Mouse (Mus musculus): ENCODE data around the gene A030005K14Rik. TPM values are rescaled to one million over a fixed set of nuclear protein-coding genes. Genes with fewer than 3 reads are reported as not detected.

A030005K14Rik gene
- polyA plus RNA-seq, 1 experiment from 2014 or later, result not detected

GRCm38 (mm10) chr1:83031950-83032349, 27.2 kb downstream of the A030005K14Rik start:
- Histone ChIP-seq H3K4me2 (no peak overlapping the region), H3K9me3 (no peaks in the 10 kb centered on the region), H3K9ac (no peak overlapping the region), H3K27ac (replicated peaks) (no peak overlapping the region), H3K4me1 (replicated peaks) (0 out of 2 replicates have a peak, but pooled peaks cover 3% of the 10 kb centered on the region), H3K4me3 (no peak overlapping the region), H3K27me3 (no peaks in the 10 kb centered on the region), H3K36me3 (no peaks in the 10 kb centered on the region)
- ATAC-seq (ENCODE audit: low read depth), result no peak
- 75% methylated on average over 1 of the region's 1 CpGs for WGBS

- no peaks in the 10 kb centered on the region for H3K9me3 ChIP-seq
- H3K27ac ChIP-seq (replicated peaks), result no peak overlapping the region
- no peak for ATAC-seq (ENCODE audit: low read depth)
- H3K27me3 ChIP-seq, result no peaks in the 10 kb centered on the region
- H3K9ac ChIP-seq, result no peak overlapping the region
- H3K4me3 ChIP-seq, result no peak overlapping the region
- H3K4me2 ChIP-seq, result no peak overlapping the region
- WGBS, result 70% methylated on average over 1 of the region's 1 CpGs
- H3K36me3 ChIP-seq, result no peaks in the 10 kb centered on the region
- no peaks in the 10 kb centered on the region for H3K4me1 ChIP-seq (replicated peaks)
Observed at GRCm38 (mm10) chr1:83016556-83016955, 42.6 kb downstream of the A030005K14Rik start.

GRCm38 (mm10) chr1:83015329-83015879, 43.8 kb downstream of the A030005K14Rik start:
- no peaks in the 10 kb centered on the region for H3K36me3 ChIP-seq
- no peak overlapping the region for H3K27ac ChIP-seq (replicated peaks)
- H3K4me2 ChIP-seq, result no peak overlapping the region
- H3K4me3 ChIP-seq, result no peak overlapping the region
- H3K9me3 ChIP-seq, result no peaks in the 10 kb centered on the region
- WGBS, result 84% methylated on average over 10 of the region's 10 CpGs
- no peaks in the 10 kb centered on the region for H3K27me3 ChIP-seq
- no peak for ATAC-seq (ENCODE audit: low read depth)
- no peaks in the 10 kb centered on the region for H3K4me1 ChIP-seq (replicated peaks)
- H3K9ac ChIP-seq, result no peak overlapping the region

GRCm38 (mm10) chr1:83014477-83014876, 44.7 kb downstream of the A030005K14Rik start:
- Histone ChIP-seq H3K4me2 (no peak overlapping the region), H3K9ac (no peak overlapping the region), H3K9me3 (no peaks in the 10 kb centered on the region), H3K36me3 (no peaks in the 10 kb centered on the region), H3K4me1 (replicated peaks) (no peaks in the 10 kb centered on the region), H3K27me3 (no peaks in the 10 kb centered on the region), H3K27ac (replicated peaks) (no peak overlapping the region), H3K4me3 (no peak overlapping the region)
- WGBS, result 89% methylated on average over 3 of the region's 3 CpGs
- no peak for ATAC-seq (ENCODE audit: low read depth)

Other genes with a start within 250 kb of the A030005K14Rik start
- gene Agfg1, start 219.9 kb downstream of the A030005K14Rik start, polyA plus RNA-seq (2015; fragmentation: Nextera tagmentation; extraction: Ambion mirVana), result 35.3 and 36.9 TPM in 2 replicates
- 0.25 TPM in 1 of 2 replicates, not detected in the other for gene A030005L19Rik, start 146.1 kb downstream of the A030005K14Rik start, polyA plus RNA-seq (2015; fragmentation: Nextera tagmentation; extraction: Ambion mirVana)
- not detected in 2 replicates for gene A030014E15Rik, start 134.5 kb downstream of the A030005K14Rik start, polyA plus RNA-seq (2015; fragmentation: Nextera tagmentation; extraction: Ambion mirVana)
- gene Gm6217, start 128.0 kb downstream of the A030005K14Rik start, polyA plus RNA-seq (2015; fragmentation: Nextera tagmentation; extraction: Ambion mirVana), result not detected in 2 replicates
- not detected in 2 replicates for gene A030003K21Rik, start 116.0 kb downstream of the A030005K14Rik start, polyA plus RNA-seq (2015; fragmentation: Nextera tagmentation; extraction: Ambion mirVana)
- not detected in 2 replicates for gene Gm7544, start 103.4 kb downstream of the A030005K14Rik start, polyA plus RNA-seq (2015; fragmentation: Nextera tagmentation; extraction: Ambion mirVana)
- gene Gm47955, start 99.1 kb downstream of the A030005K14Rik start, polyA plus RNA-seq (2015; fragmentation: Nextera tagmentation; extraction: Ambion mirVana), result not detected in 2 replicates
- not detected in 2 replicates for gene Gm47959, start 58.8 kb downstream of the A030005K14Rik start, polyA plus RNA-seq (2015; fragmentation: Nextera tagmentation; extraction: Ambion mirVana)
- 0.49 and 0.68 TPM in 2 replicates for gene Slc19a3, start 20.9 kb downstream of the A030005K14Rik start, polyA plus RNA-seq (2015; fragmentation: Nextera tagmentation; extraction: Ambion mirVana)
- not detected in 2 replicates for gene Krtap28-10, start 16.9 kb downstream of the A030005K14Rik start, polyA plus RNA-seq (2015; fragmentation: Nextera tagmentation; extraction: Ambion mirVana)
- gene Gm47969, start 14.4 kb downstream of the A030005K14Rik start, polyA plus RNA-seq (2015; fragmentation: Nextera tagmentation; extraction: Ambion mirVana), result not detected in 2 replicates
- not detected in 2 replicates for gene Krtap28-13, start 1.6 kb upstream of the A030005K14Rik start, polyA plus RNA-seq (2015; fragmentation: Nextera tagmentation; extraction: Ambion mirVana)
- not detected in 2 replicates for gene Ccl20, start 57.4 kb upstream of the A030005K14Rik start, polyA plus RNA-seq (2015; fragmentation: Nextera tagmentation; extraction: Ambion mirVana)
- gene Daw1, start 100.4 kb upstream of the A030005K14Rik start, polyA plus RNA-seq (2015; fragmentation: Nextera tagmentation; extraction: Ambion mirVana), result 0.28 and 0.48 TPM in 2 replicates